Mouse (Mus musculus): ENCODE results near the gene Spats2. TPM values are rescaled to one million over a fixed set of nuclear protein-coding genes. Genes with fewer than 3 reads are reported as not detected.

The Spats2 gene
- polyA plus RNA-seq, 1 experiment from 2014 or later = 60.1 TPM

DNA sequence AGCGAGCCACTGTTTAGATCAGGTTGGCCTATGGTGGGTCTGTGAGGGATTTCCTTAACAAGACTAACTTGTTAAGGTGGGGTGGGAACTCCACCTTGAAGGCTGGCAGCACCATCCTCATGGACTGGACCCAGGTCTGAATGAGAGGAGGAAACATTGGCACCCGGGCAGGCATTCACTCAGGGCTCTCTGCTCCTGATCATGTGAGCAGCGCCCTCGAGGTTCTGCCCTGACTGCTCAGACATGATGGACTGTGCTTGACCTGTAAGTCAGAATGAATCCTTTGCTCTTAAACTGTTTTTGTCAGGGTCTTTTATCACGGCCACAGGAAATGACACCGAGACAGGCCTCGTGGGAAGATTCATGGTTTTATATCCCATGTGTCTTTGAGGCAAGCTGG is 20.5 kb upstream of the Spats2 start:
- Histone ChIP-seq H3K4me3 (no peak overlapping the region), H3K9me3 (no peaks in the 10 kb centered on the region), H3K4me1 (no peaks in the 10 kb centered on the region), H3K27me3 (replicated peaks; ENCODE audit: low read depth, poor library complexity, severe bottlenecking) (peaks cover 10% of the 10 kb centered on the region), H3K36me3 (replicated peaks) (no peaks in the 10 kb centered on the region), H3K27ac (replicated peaks) (no peak overlapping the region)
- 82% methylated on average over 7 of the region's 7 CpGs for WGBS
- no peak for DNase-seq (ENCODE audit: low spot score)

DNA sequence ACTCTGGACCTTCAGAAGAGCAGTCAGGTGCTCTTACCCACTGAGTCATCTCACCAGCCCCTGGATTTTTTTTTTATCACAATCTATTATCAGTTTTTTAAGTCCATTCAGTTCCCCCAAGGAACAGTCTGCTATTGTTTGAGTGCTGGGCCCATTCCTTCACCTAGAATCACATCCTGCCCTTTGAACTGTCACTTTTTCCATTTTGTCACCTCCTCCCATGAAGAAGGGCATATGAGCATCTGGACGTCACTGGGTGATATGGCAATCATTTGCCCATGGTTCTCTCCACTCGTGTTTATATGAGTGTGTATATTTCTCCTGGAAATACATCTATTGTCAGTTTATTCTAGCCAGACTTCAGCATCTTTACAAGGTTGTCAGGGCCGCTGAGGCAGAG is 17.9 kb upstream of the Spats2 start:
- no peaks in the 10 kb centered on the region for H3K9me3 ChIP-seq
- H3K27ac ChIP-seq (replicated peaks) = no peak overlapping the region
- no peaks in the 10 kb centered on the region for H3K36me3 ChIP-seq (replicated peaks)
- H3K27me3 ChIP-seq (replicated peaks; ENCODE audit: low read depth, poor library complexity, severe bottlenecking) = no peaks in the 10 kb centered on the region
- H3K4me1 ChIP-seq = peaks cover 5% of the 10 kb centered on the region
- no peak overlapping the region for H3K4me3 ChIP-seq
- no peak for DNase-seq (ENCODE audit: low spot score)
- WGBS = 78% methylated on average over 3 of the region's 3 CpGs

DNA sequence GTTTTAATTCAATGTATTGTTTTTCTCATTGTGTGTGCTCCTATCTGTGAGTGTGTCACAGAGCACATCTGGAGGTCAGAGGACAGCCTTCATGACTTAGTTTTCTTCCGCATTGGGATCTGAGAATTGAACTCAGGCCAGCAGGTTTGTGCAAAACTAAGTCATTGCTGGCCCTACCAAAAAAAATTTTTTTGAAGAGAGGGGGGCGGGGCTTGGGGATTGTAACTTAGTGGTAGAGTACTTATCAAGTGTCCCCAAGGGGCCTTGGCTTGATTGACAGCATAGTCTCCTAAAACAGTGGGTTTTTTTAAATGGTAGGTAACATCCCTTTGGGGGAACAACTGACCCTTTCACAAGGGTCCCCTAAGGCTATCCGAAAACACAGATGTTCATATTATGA is 14.6 kb upstream of the Spats2 start:
- Histone ChIP-seq H3K9me3 (no peaks in the 10 kb centered on the region), H3K27ac (replicated peaks) (no peak overlapping the region), H3K27me3 (replicated peaks; ENCODE audit: low read depth, poor library complexity, severe bottlenecking) (no peaks in the 10 kb centered on the region), H3K36me3 (replicated peaks) (no peaks in the 10 kb centered on the region), H3K4me1 (peaks cover 20% of the 10 kb centered on the region), H3K4me3 (no peak overlapping the region)
- DNase-seq (ENCODE audit: low spot score) = no peak
- 84% methylated on average over 3 of the region's 3 CpGs for WGBS

DNA sequence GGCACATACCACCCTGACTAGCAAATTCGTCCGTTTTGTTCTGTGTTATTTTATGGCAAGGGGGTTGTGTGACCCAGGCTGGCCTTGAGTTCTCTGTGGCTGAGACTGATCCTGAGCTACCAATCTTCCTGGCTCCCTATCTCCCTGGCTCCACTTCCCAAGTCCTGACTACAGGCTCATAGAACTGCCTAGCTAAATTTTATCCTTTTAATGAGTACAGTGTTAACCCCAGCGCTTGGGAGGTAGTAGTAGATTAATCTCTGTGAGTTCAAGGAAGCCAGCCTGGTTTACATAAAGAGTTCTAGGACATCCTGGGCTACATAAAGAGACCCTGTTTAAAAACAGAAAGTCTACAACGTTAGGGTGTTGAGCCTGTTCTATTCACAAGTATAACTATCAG is 13.9 kb upstream of the Spats2 start:
- H3K4me1 ChIP-seq = peaks cover 20% of the 10 kb centered on the region
- H3K9me3 ChIP-seq = no peaks in the 10 kb centered on the region
- H3K4me3 ChIP-seq = no peak overlapping the region
- 61% methylated on average over 4 of the region's 4 CpGs for WGBS
- no peaks in the 10 kb centered on the region for H3K36me3 ChIP-seq (replicated peaks)
- H3K27me3 ChIP-seq (replicated peaks; ENCODE audit: low read depth, poor library complexity, severe bottlenecking) = no peaks in the 10 kb centered on the region
- H3K27ac ChIP-seq (replicated peaks) = no peak overlapping the region
- no peak for DNase-seq (ENCODE audit: low spot score)

DNA sequence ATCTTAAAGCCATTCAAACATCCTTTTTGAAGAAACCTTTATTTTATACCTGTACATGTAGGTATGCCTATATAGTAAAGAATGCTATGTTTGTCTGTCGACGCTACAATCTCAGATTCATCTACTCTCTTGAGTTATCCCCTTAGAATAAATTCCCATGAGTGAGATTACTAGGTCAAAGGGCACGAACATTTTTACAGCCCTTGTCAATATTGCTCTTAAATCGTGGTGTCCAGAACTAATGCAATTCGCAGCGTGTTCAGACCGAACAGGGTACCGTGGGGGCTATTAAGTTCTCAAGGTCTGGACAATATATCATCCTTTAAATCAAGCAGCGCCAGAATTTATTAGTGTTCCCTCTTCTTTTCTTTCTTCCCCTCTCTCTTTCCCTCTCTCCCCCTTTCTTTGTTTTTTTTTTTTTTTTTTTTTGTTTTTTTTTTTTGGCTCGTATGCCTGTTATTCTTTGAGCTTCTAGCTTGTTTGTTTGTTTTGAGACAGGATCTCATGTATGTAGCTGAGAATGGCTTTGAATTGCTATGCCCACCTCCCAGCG is 12.8 kb upstream of the Spats2 start:
- H3K36me3 ChIP-seq (replicated peaks) = no peaks in the 10 kb centered on the region
- no peak for DNase-seq (ENCODE audit: low spot score)
- no peaks in the 10 kb centered on the region for H3K9me3 ChIP-seq
- peak overlapping the region; percentile 27; the same call in 1 of the 2 replicates for H3K4me3 ChIP-seq
- no peaks in the 10 kb centered on the region for H3K27me3 ChIP-seq (replicated peaks; ENCODE audit: low read depth, poor library complexity, severe bottlenecking)
- peaks cover 20% of the 10 kb centered on the region for H3K4me1 ChIP-seq
- no peak overlapping the region for H3K27ac ChIP-seq (replicated peaks)
- WGBS = 62% methylated on average over 11 of the region's 11 CpGs

DNA sequence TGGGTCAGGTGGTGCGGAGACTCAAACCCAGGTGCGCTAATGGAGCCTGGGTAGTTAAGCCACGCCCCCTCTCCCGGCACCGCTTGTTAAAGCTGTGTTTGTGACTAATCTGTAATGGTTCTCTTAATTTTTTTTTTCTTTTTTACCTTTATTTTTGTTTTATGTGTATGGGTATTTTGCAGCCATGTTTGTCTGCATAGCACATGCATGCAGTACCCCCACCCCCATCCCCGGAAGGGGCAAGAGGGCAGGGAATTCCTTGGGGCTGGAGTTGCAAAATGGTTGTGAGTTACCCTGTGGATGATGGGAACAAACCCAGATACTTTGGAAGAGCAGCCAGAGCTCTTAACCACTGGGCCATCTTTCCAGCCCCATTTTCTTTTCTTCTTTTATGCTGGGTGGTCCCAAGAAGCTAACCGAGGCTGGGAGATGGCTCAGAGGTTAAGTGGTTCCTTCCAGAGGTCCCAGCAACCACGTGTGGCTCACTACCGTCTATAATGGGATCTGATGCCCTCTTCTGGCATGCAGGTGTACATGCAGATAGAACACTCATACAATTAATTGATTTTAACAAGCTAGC is 12.2 kb upstream of the Spats2 start:
- no peaks in the 10 kb centered on the region for H3K27me3 ChIP-seq (replicated peaks; ENCODE audit: low read depth, poor library complexity, severe bottlenecking)
- H3K9me3 ChIP-seq = no peaks in the 10 kb centered on the region
- DNase-seq (ENCODE audit: low spot score) = peak; percentile 51
- H3K36me3 ChIP-seq (replicated peaks) = no peaks in the 10 kb centered on the region
- H3K27ac ChIP-seq (replicated peaks) = no peak overlapping the region
- H3K4me3 ChIP-seq = peak overlapping the region; percentile 27; the same call in 1 of the 2 replicates
- WGBS = 8% methylated on average over 9 of the region's 9 CpGs
- peaks cover 20% of the 10 kb centered on the region for H3K4me1 ChIP-seq

DNA sequence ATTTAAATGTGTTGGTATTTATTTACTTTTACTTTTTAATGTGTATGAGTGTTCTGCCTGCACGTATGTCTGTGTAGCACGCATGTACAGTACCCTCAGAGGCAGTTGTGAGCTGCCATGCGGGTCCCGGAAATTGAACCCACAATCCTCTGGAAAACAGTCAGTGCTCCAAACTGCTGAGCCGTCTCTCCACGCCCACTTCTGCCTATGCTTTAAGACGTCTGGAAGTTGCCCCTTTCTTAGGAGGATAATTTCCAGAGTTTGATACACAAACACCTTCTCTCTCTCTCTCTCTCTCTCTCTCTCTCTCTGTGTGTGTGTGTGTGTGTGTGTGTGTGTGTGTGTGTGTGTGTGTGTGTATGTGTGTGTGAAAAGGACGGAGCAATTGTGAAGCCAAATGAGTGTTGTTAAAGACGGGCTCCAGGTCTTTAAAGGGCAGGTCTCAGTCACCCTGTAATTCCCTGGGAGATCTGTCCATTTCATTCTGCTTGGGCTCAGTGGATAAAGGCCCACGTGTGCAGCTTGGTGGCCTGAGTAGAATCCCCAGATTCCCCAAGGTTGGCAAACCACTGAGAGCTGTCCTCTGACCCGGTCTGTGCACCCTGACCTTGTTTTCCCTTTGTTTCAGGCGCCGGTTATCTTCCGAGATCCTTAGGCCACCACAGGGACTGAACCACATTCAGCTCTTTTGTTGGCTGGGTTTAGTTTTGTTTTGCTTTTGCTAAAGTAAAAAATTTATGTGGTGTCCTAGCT is 11.2 kb upstream of the Spats2 start:
- Histone ChIP-seq H3K27me3 (replicated peaks; ENCODE audit: low read depth, poor library complexity, severe bottlenecking) (no peaks in the 10 kb centered on the region), H3K9me3 (no peaks in the 10 kb centered on the region), H3K36me3 (replicated peaks) (no peaks in the 10 kb centered on the region), H3K27ac (replicated peaks) (no peak overlapping the region), H3K4me1 (peaks cover 20% of the 10 kb centered on the region), H3K4me3 (no peak overlapping the region)
- no peak for DNase-seq (ENCODE audit: low spot score)
- WGBS = 50% methylated on average over 14 of the region's 14 CpGs

DNA sequence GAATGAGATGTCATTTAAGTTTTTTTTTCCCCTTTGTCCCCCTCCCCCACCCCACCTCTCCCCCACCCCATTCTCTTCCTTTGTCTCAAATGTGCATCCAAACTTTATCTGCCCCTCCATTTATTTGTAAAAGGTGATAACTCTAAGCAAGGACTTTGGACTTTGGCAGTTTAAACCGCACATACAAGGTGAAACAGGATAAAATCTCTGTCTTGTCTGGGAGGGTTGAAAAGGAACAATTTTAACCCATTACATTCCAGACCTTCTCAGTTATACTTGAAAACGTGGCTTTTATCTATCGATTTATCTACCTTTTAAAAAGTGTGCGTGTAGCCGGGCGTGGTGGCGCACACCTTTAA is 10.7 kb upstream of the Spats2 start:
- H3K4me1 ChIP-seq = peaks cover 22% of the 10 kb centered on the region
- WGBS = 89% methylated on average over 7 of the region's 7 CpGs
- no peak overlapping the region for H3K27ac ChIP-seq (replicated peaks)
- no peak for DNase-seq (ENCODE audit: low spot score)
- no peaks in the 10 kb centered on the region for H3K27me3 ChIP-seq (replicated peaks; ENCODE audit: low read depth, poor library complexity, severe bottlenecking)
- no peaks in the 10 kb centered on the region for H3K36me3 ChIP-seq (replicated peaks)
- H3K9me3 ChIP-seq = no peaks in the 10 kb centered on the region
- no peak overlapping the region for H3K4me3 ChIP-seq

DNA sequence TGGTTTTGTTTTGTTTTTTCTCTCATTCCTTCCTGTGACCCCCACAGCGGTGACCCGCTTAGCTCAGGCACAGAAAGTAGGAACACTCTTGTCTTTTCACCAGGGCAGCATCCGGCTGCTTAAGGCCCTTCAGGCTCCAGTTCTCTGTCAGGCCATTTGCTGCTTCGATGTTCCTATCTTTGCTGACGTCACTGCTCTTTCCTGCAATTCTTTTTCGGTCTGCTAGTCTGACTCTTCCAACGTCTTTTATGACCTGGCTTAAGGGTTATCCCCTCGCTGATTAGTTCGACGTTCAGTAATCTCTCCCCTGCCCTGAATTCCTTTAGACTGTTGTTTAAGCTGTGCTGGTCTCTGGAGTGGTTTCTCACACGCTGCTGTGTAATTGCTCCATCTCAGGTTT is 9.2 kb upstream of the Spats2 start:
- Histone ChIP-seq H3K36me3 (replicated peaks) (no peaks in the 10 kb centered on the region), H3K4me3 (no peak overlapping the region), H3K4me1 (peaks cover 31% of the 10 kb centered on the region), H3K9me3 (no peaks in the 10 kb centered on the region), H3K27ac (replicated peaks) (0 out of 2 replicates have a peak overlapping the region, but pooled peaks have one; percentile 4), H3K27me3 (replicated peaks; ENCODE audit: low read depth, poor library complexity, severe bottlenecking) (no peaks in the 10 kb centered on the region)
- DNase-seq (ENCODE audit: low spot score) = no peak
- 65% methylated on average over 11 of the region's 11 CpGs for WGBS

DNA sequence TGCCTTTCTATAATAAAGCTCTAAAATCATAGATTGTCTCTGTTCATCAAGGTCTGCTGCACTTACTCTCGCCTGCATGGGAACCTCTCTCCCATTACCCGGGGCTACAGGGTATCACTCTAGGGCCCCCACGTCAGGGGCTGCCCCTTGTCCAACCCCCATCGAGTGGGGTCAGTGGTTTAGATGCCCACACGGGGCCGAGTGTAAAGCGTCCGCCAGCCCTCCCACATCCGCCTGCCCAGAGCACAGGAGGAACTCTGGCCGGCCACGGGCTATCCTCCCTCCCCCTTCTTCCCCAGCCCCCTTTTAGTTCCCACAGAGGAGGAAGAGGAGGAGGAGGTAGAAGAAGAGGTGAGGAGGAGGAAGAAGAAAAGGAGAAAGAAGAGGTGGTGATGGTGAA is 4.9 kb upstream of the Spats2 start:
- DNase-seq (ENCODE audit: low spot score) = no peak
- Histone ChIP-seq H3K9me3 (no peaks in the 10 kb centered on the region), H3K27me3 (replicated peaks; ENCODE audit: low read depth, poor library complexity, severe bottlenecking) (no peaks in the 10 kb centered on the region), H3K36me3 (replicated peaks) (no peaks in the 10 kb centered on the region), H3K4me1 (peaks cover 21% of the 10 kb centered on the region), H3K27ac (replicated peaks) (peak overlapping the region; percentile 45; the same call in 1 of the 2 replicates), H3K4me3 (0 out of 2 replicates have a peak overlapping the region, but pooled peaks have one; percentile 5)
- 14% methylated on average over 11 of the region's 11 CpGs for whole genome bisulfite sequencing

DNA sequence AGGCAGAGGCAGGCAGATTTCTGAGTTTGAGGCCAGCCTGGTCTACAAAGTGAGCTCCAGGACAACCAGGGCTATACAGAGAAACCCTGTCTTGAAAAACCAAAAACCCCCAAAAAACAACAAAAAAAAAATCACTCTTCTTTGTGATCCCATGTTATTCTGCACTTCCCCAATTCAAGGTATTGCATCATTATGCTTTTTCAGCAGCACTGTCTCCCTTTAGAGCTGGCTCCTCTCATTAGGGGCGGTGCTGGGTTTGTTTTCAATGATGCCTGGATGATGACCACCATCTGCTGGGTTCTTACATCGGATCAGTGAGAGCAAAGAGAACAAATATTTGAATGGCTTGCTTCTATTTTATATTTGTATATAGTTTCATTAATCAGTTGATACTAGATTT is 3.1 kb upstream of the Spats2 start:
- no peak overlapping the region for H3K4me3 ChIP-seq
- H3K27ac ChIP-seq (replicated peaks) = no peak overlapping the region
- peaks cover 23% of the 10 kb centered on the region for H3K4me1 ChIP-seq
- no peaks in the 10 kb centered on the region for H3K27me3 ChIP-seq (replicated peaks; ENCODE audit: low read depth, poor library complexity, severe bottlenecking)
- no peaks in the 10 kb centered on the region for H3K36me3 ChIP-seq (replicated peaks)
- no peaks in the 10 kb centered on the region for H3K9me3 ChIP-seq
- WGBS = 79% methylated on average over 2 of the region's 2 CpGs
- no peak for DNase-seq (ENCODE audit: low spot score)

DNA sequence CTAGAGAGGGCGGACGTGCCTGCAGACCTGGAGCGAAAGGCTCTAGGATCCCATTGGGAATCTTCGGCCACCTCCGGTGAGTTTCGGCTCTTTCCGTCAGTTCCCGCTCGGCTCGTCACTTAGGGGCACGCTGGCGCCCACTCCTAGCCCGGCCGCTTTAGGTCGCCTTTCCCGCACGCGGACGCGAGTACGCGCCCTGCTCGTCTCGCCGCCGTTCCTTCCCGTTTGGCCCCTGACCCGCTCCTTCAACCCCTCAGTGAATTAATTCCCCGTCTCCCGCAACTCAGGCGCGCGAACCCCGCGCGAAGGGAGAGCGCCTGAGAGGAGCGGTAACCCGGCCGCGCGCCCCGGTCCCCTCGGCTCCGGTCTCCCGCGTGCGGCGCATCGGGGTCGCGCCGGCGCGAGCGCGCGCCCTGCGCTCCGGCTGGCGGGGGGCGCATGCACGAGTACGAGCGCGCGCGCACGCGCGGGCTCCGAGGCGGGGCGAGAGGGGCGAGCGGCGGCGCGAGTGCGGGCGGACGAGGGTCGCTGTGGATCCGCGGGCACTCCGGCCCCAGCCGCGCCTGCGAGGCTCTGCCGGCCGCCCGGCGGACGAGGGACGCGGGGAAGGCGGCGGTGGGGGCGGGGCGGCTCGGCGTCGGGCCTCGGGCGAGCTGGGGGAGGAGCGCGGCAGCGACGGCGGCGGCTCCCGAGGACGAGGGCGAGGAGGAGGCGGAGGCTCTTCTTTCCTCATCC is 532 bp downstream of the Spats2 start:
- WGBS = 2% methylated on average over 115 of the region's 115 CpGs
- H3K9me3 ChIP-seq = no peaks in the 10 kb centered on the region
- H3K4me3 ChIP-seq = peak overlapping the region; percentile 94
- H3K27me3 ChIP-seq (replicated peaks; ENCODE audit: low read depth, poor library complexity, severe bottlenecking) = no peaks in the 10 kb centered on the region
- peak; percentile 94 for DNase-seq (ENCODE audit: low spot score)
- H3K4me1 ChIP-seq = peaks cover 45% of the 10 kb centered on the region
- H3K36me3 ChIP-seq (replicated peaks) = peaks cover 18% of the 10 kb centered on the region
- H3K27ac ChIP-seq (replicated peaks) = peak overlapping the region; percentile 99

Data from embryonic facial prominence, embryonic 10.5 days (tissue).